Mouse (Mus musculus) heart, postnatal 0 days (tissue): ENCODE data around the gene Arpc3.

Source experiments
- CTCF ChIP-seq: IDR thresholded peaks from 2 replicates; pipeline ENCODE4 v1.5.1; 2016; ENCODE audit warnings: antibody characterized with exemption, control low read depth, low read depth
- EP300 ChIP-seq: IDR thresholded peaks from 2 replicates; pipeline ENCODE4 v1.6.1; 2016; ENCODE audit warnings: antibody characterized with exemption, low read depth

DNA sequence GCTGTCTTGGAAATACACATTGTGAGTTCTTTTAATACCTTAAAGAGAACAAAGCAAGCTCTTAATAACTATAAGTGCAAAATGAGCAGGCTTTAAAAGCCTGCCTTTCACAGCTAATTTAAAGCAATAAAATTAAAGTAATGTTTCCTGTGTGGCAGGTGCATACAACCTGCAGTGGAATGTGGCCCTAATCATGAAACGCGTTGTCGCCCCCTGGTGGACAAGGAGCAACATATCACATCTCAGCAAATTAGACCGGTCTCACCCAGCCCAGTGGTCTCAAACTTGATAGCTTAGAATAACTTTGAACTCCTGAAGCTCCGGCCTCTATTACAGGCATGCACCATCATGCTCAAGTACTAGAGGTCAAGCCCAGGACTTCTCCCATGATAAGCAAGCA is 47.4 kb upstream of the Arpc3 start:
- TF ChIP-seq EP300: no peak
- TF ChIP-seq CTCF: peak; percentile 89
